Mouse (Mus musculus): ENCODE data around the gene Iqschfp. TPM values are rescaled to one million over a fixed set of nuclear protein-coding genes. Genes with fewer than 3 reads are reported as not detected.

The Iqschfp gene
- polyA plus RNA-seq, 1 experiment, result not detected

DNA sequence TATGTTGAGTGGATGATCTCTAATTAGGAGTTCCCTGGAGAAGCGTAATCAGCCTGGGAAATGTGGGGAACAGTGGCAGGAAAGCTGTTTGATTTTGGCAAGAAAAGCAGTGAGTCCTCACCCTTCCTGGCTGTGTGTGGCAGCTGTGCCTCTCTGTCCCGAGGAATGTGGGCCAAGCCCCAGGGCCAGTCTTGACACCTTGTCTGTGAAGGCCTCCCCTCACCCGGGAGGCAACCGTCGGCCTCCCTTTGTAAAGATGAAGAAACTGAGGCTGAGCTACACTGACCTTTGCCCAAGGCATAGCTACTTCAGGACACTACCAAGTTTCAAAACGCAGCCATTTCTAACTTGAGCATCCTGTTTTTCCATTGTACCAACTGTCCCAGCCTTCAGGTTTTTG, 653.9 kb downstream of the Iqschfp start:
- no peak overlapping the region for H3K4me3 ChIP-seq (ENCODE audit: insufficient read depth, poor library complexity, severe bottlenecking)
- no peak for TF ChIP-seq MYOD1 (IDR thresholded peaks at IDR 0.05; ENCODE audit: control insufficient read depth, insufficient read length, low read depth)
- TF ChIP-seq CTCF (IDR thresholded peaks at IDR 0.05; ENCODE audit: control insufficient read depth, insufficient read depth, insufficient read length), result no peak
- TF ChIP-seq MYOG (IDR thresholded peaks at IDR 0.05; ENCODE audit: control insufficient read depth, extremely low read depth, insufficient read length), result no peak
- no peak for TF ChIP-seq FOSL1 (IDR thresholded peaks at IDR 0.05; ENCODE audit: insufficient read depth, low read length, poor library complexity, severe bottlenecking)
- no peak for TF ChIP-seq USF1 (IDR thresholded peaks at IDR 0.05; ENCODE audit: low read depth)
- no peak for TF ChIP-seq MAX (IDR thresholded peaks at IDR 0.05)
- no peak for TF ChIP-seq CEBPB (IDR thresholded peaks at IDR 0.05; ENCODE audit: low read depth)
- H3ac ChIP-seq (ENCODE audit: control insufficient read depth, insufficient read length, low read depth), result no peak overlapping the region
- H3K36me3 ChIP-seq (ENCODE audit: control insufficient read depth, insufficient read depth), result peaks cover 7% of the 10 kb centered on the region
- H3K79me2 ChIP-seq (ENCODE audit: control insufficient read depth, insufficient read depth), result peaks cover 85% of the 10 kb centered on the region
- H3K79me3 ChIP-seq (ENCODE audit: low read depth), result peaks cover 34% of the 10 kb centered on the region
- no peaks in the 10 kb centered on the region for H3K27me3 ChIP-seq (ENCODE audit: control insufficient read depth, insufficient read depth, insufficient read length)

- TF ChIP-seq MAX (IDR thresholded peaks at IDR 0.05) (no peak), MYOG (IDR thresholded peaks at IDR 0.05; ENCODE audit: control insufficient read depth, extremely low read depth, insufficient read length) (no peak), CTCF (IDR thresholded peaks at IDR 0.05; ENCODE audit: control insufficient read depth, insufficient read depth, insufficient read length) (no peak), CEBPB (IDR thresholded peaks at IDR 0.05; ENCODE audit: low read depth) (no peak), FOSL1 (IDR thresholded peaks at IDR 0.05; ENCODE audit: insufficient read depth, low read length, poor library complexity, severe bottlenecking) (no peak), USF1 (IDR thresholded peaks at IDR 0.05; ENCODE audit: low read depth) (no peak), MYOD1 (IDR thresholded peaks at IDR 0.05; ENCODE audit: control insufficient read depth, insufficient read length, low read depth) (no peak)
- peaks cover 66% of the 10 kb centered on the region for H3K79me2 ChIP-seq (ENCODE audit: control insufficient read depth, insufficient read depth)
- no peak overlapping the region for H3ac ChIP-seq (ENCODE audit: control insufficient read depth, insufficient read length, low read depth)
- H3K36me3 ChIP-seq (ENCODE audit: control insufficient read depth, insufficient read depth), result no peaks in the 10 kb centered on the region
- no peaks in the 10 kb centered on the region for H3K27me3 ChIP-seq (ENCODE audit: control insufficient read depth, insufficient read depth, insufficient read length)
- peaks cover 20% of the 10 kb centered on the region for H3K79me3 ChIP-seq (ENCODE audit: low read depth)
- no peak overlapping the region for H3K4me3 ChIP-seq (ENCODE audit: insufficient read depth, poor library complexity, severe bottlenecking)
Measured at GRCm38 (mm10) chr3:68555087-68555662, 663.1 kb downstream of the Iqschfp start.

- Histone ChIP-seq H3K36me3 (ENCODE audit: control insufficient read depth, insufficient read depth) (no peaks in the 10 kb centered on the region), H3K79me3 (ENCODE audit: low read depth) (peaks cover 16% of the 10 kb centered on the region), H3ac (ENCODE audit: control insufficient read depth, insufficient read length, low read depth) (no peak overlapping the region), H3K4me3 (ENCODE audit: insufficient read depth, poor library complexity, severe bottlenecking) (no peak overlapping the region), H3K27me3 (ENCODE audit: control insufficient read depth, insufficient read depth, insufficient read length) (no peaks in the 10 kb centered on the region), H3K79me2 (ENCODE audit: control insufficient read depth, insufficient read depth) (peaks cover 53% of the 10 kb centered on the region)
- TF ChIP-seq FOSL1 (IDR thresholded peaks at IDR 0.05; ENCODE audit: insufficient read depth, low read length, poor library complexity, severe bottlenecking) (no peak), CTCF (IDR thresholded peaks at IDR 0.05; ENCODE audit: control insufficient read depth, insufficient read depth, insufficient read length) (no peak), MYOG (IDR thresholded peaks at IDR 0.05; ENCODE audit: control insufficient read depth, extremely low read depth, insufficient read length) (no peak), CEBPB (IDR thresholded peaks at IDR 0.05; ENCODE audit: low read depth) (no peak), MYOD1 (IDR thresholded peaks at IDR 0.05; ENCODE audit: control insufficient read depth, insufficient read length, low read depth) (no peak), USF1 (IDR thresholded peaks at IDR 0.05; ENCODE audit: low read depth) (no peak), MAX (IDR thresholded peaks at IDR 0.05) (no peak)
Measured at GRCm38 (mm10) chr3:68556891-68557290, 664.9 kb downstream of the Iqschfp start.

DNA sequence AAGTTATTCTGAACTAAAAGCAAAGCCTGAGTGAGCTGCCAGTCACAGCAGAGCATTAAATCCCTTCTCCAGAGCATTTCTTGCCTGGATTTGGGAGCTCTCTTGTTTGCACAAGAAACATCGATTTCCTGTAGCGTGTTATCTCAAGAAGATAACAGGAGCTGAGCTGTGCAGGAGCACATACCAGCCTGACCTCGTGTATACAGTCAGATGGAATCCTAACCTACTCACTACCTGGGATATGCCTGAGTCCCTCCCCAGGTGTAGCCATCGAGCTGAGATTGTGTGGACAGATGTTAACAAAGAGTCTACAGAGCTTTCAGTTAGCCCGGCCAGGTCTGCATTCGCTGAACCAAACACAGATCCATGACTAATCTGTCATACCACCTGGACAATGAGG, 666.7 kb downstream of the Iqschfp start:
- H3K4me3 ChIP-seq (ENCODE audit: insufficient read depth, poor library complexity, severe bottlenecking), result no peak overlapping the region

GRCm38 (mm10) chr3:68560057-68560456, 668.0 kb downstream of the Iqschfp start:
- peaks cover 38% of the 10 kb centered on the region for H3K79me2 ChIP-seq (ENCODE audit: control insufficient read depth, insufficient read depth)
- TF ChIP-seq USF1 (IDR thresholded peaks at IDR 0.05; ENCODE audit: low read depth), result no peak
- no peak for TF ChIP-seq MYOD1 (IDR thresholded peaks at IDR 0.05; ENCODE audit: control insufficient read depth, insufficient read length, low read depth)
- no peak for TF ChIP-seq MAX (IDR thresholded peaks at IDR 0.05)
- no peak for TF ChIP-seq CEBPB (IDR thresholded peaks at IDR 0.05; ENCODE audit: low read depth)
- H3ac ChIP-seq (ENCODE audit: control insufficient read depth, insufficient read length, low read depth), result no peak overlapping the region
- H3K27me3 ChIP-seq (ENCODE audit: control insufficient read depth, insufficient read depth, insufficient read length), result no peaks in the 10 kb centered on the region
- no peak overlapping the region for H3K4me3 ChIP-seq (ENCODE audit: insufficient read depth, poor library complexity, severe bottlenecking)
- H3K36me3 ChIP-seq (ENCODE audit: control insufficient read depth, insufficient read depth), result no peaks in the 10 kb centered on the region
- peaks cover 12% of the 10 kb centered on the region for H3K79me3 ChIP-seq (ENCODE audit: low read depth)

More for the DNA sequence above, 666.7 kb downstream of the Iqschfp start:
- H3K36me3 ChIP-seq (ENCODE audit: control insufficient read depth, insufficient read depth), result no peaks in the 10 kb centered on the region
- H3K79me3 ChIP-seq (ENCODE audit: low read depth), result peaks cover 12% of the 10 kb centered on the region
- no peaks in the 10 kb centered on the region for H3K27me3 ChIP-seq (ENCODE audit: control insufficient read depth, insufficient read depth, insufficient read length)
- TF ChIP-seq FOSL1 (IDR thresholded peaks at IDR 0.05; ENCODE audit: insufficient read depth, low read length, poor library complexity, severe bottlenecking), result no peak
- TF ChIP-seq USF1 (IDR thresholded peaks at IDR 0.05; ENCODE audit: low read depth), result no peak
- TF ChIP-seq MYOD1 (IDR thresholded peaks at IDR 0.05; ENCODE audit: control insufficient read depth, insufficient read length, low read depth), result no peak
- no peak for TF ChIP-seq CTCF (IDR thresholded peaks at IDR 0.05; ENCODE audit: control insufficient read depth, insufficient read depth, insufficient read length)
- TF ChIP-seq MAX (IDR thresholded peaks at IDR 0.05), result no peak
- no peak for TF ChIP-seq MYOG (IDR thresholded peaks at IDR 0.05; ENCODE audit: control insufficient read depth, extremely low read depth, insufficient read length)
- TF ChIP-seq CEBPB (IDR thresholded peaks at IDR 0.05; ENCODE audit: low read depth), result no peak
- H3K79me2 ChIP-seq (ENCODE audit: control insufficient read depth, insufficient read depth), result peaks cover 44% of the 10 kb centered on the region
- no peak overlapping the region for H3ac ChIP-seq (ENCODE audit: control insufficient read depth, insufficient read length, low read depth)

GRCm38 (mm10) chr3:68562838-68563237, 670.8 kb downstream of the Iqschfp start:
- Histone ChIP-seq H3K79me2 (ENCODE audit: control insufficient read depth, insufficient read depth) (peaks cover 25% of the 10 kb centered on the region), H3K27me3 (ENCODE audit: control insufficient read depth, insufficient read depth, insufficient read length) (no peaks in the 10 kb centered on the region), H3K4me3 (ENCODE audit: insufficient read depth, poor library complexity, severe bottlenecking) (no peak overlapping the region), H3ac (ENCODE audit: control insufficient read depth, insufficient read length, low read depth) (no peak overlapping the region), H3K79me3 (ENCODE audit: low read depth) (peaks cover 4% of the 10 kb centered on the region), H3K36me3 (ENCODE audit: control insufficient read depth, insufficient read depth) (peaks cover 3% of the 10 kb centered on the region)
- TF ChIP-seq MAX (IDR thresholded peaks at IDR 0.05) (no peak), CEBPB (IDR thresholded peaks at IDR 0.05; ENCODE audit: low read depth) (no peak), MYOD1 (IDR thresholded peaks at IDR 0.05; ENCODE audit: control insufficient read depth, insufficient read length, low read depth) (no peak), USF1 (IDR thresholded peaks at IDR 0.05; ENCODE audit: low read depth) (no peak), CTCF (IDR thresholded peaks at IDR 0.05; ENCODE audit: control insufficient read depth, insufficient read depth, insufficient read length) (no peak), FOSL1 (IDR thresholded peaks at IDR 0.05; ENCODE audit: insufficient read depth, low read length, poor library complexity, severe bottlenecking) (no peak), MYOG (IDR thresholded peaks at IDR 0.05; ENCODE audit: control insufficient read depth, extremely low read depth, insufficient read length) (no peak)

Data from C2C12 (cell line).